Mouse (Mus musculus) spleen, adult 2 months (tissue): ENCODE measurements around the gene Fndc1. TPM values are rescaled to one million over a fixed set of nuclear protein-coding genes. Genes with fewer than 3 reads are reported as not detected.

ENCODE experiments used
- DNase-seq, 2 experiments: peaks; one replicate each; pipeline versions ENCODE4 v3.0.0 to v3.0.0-alpha.2; 2012 to 2021; ENCODE audit warnings: low spot score in 2 of 2, low read depth in 1 of 2
- H3K27ac ChIP-seq: fragments of 200-500 bp; 2 replicates; pipeline ENCODE4 v1.5.1; 2012; ENCODE audit warnings: low read length, inconsistent platforms; ENCODE audit not compliant: insufficient read depth
- H3K27me3 ChIP-seq: fragments of 200-500 bp; 2 replicates; pipeline ENCODE4 v1.6.1; 2012; ENCODE audit warnings: mild to moderate bottlenecking, moderate library complexity, low read length, inconsistent platforms; ENCODE audit not compliant: control insufficient read depth, insufficient read depth
- H3K36me3 ChIP-seq: fragments of 200-500 bp; 2 replicates; pipeline ENCODE4 v1.6.1; 2012; ENCODE audit warnings: mild to moderate bottlenecking, low read length, inconsistent platforms; ENCODE audit not compliant: control insufficient read depth, insufficient read depth
- H3K4me1 ChIP-seq: fragments of 200-500 bp; 2 replicates; pipeline ENCODE4 v1.6.1; 2011; ENCODE audit warnings: inconsistent platforms; ENCODE audit not compliant: control insufficient read depth, insufficient read depth, insufficient read length
- H3K4me3 ChIP-seq: fragments of 200-500 bp; 2 replicates; pipeline ENCODE4 v1.5.1; 2011; ENCODE audit warnings: mild to moderate bottlenecking, inconsistent platforms; ENCODE audit not compliant: insufficient read depth, insufficient read length; ENCODE audit errors: extremely low read depth
- CTCF ChIP-seq: fragments of 200-500 bp; IDR thresholded peaks from 2 replicates; pipeline ENCODE4 v1.5.1; 2011; ENCODE audit warnings: mild to moderate bottlenecking, inconsistent platforms; ENCODE audit not compliant: insufficient read depth, insufficient read length, insufficient replicate concordance; ENCODE audit errors: extremely low read depth
- POLR2A ChIP-seq: fragments of 200-500 bp; IDR thresholded peaks from 2 replicates; pipeline ENCODE4 v1.6.1; 2011; ENCODE audit warnings: low read depth, low read length, inconsistent platforms
- WGBS: fragments of 180-500 bp; shearing (Covaris S2); methylation state at CpG from one replicate; pipeline ENCODE4 v1.1.7; 2018; 5-methylcytosine and 5-hydroxymethylcytosine counted together
- polyA plus RNA-seq: library from polyadenylated mRNA; depleted of rRNA; stranded (reverse); fragments of >200 nt; gene quantifications from 2 replicates; pipeline ENCODE4 v1.2.3, GENCODE M21; 2012

The Fndc1 gene
- polyA plus RNA-seq, 1 experiment = 2.1 TPM

DNA sequence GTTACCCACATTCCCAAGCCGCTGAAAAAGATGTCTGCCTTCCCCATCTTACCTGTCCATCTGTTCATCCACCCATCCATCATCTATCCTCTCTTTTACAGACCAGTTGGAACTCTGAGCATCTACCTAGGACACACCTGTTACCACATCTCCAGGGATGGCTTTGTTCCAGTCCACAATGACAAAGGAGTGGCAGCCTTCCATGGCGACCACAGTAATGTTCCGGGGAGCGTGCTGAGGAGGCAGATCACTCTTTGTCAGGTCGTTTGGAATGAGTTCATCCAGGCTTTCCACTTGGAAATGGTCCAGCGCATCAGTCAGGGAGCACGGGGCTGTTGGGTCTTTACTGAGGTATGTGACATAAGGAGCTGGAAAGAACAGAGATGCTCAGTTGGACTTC lies 73.7 kb downstream of the Fndc1 start:
- 82% methylated on average over 7 of the region's 7 CpGs for WGBS
- Histone ChIP-seq H3K4me1 (no peaks in the 10 kb centered on the region), H3K36me3 (no peaks in the 10 kb centered on the region), H3K27me3 (no peaks in the 10 kb centered on the region), H3K4me3 (no peak overlapping the region), H3K27ac (no peak overlapping the region)
- TF ChIP-seq POLR2A (no peak), CTCF (no peak)
- no peak for DNase-seq

DNA sequence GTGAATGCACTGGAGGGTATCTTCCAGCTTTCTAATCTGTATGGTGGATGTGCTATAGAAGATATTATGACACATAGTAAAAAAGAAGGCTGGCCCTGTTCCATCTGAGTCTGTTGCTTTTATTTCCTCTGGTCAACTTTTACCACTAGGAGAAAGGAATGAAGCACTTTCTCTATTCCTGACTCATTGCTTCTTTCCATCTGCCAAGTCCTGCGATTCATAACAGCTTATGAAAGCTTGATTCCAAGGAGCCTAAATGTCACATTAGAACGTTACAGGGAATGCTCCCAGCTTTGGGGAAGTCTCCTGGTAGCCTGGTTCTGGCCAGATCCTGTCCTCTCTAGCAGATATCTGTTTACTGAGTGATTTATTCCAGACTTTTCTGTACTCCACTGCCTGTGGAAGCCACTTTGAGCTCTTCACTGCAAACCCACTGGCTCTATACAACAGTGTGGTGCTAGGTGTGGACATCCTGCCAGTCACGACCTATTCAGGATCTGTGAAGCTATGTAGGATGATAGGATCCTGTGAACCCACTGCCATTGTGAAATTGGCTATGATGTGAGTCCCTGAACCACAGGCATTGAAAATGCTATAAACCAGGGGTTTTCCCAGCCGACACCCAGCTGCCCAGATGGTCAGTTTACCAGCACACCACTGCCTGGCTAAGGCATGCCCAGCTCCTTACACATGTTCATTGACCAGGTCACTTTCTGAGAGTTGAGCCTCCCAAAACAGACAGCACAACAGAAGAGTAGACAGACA lies 77.9 kb downstream of the Fndc1 start:
- Histone ChIP-seq H3K4me1 (no peaks in the 10 kb centered on the region), H3K27ac (no peak overlapping the region), H3K4me3 (no peak overlapping the region), H3K36me3 (no peaks in the 10 kb centered on the region), H3K27me3 (no peaks in the 10 kb centered on the region)
- DNase-seq = no peak
- TF ChIP-seq POLR2A (no peak), CTCF (no peak)
- 78% methylated on average over 4 of the region's 4 CpGs for WGBS

- TF ChIP-seq CTCF (no peak), POLR2A (no peak)
These were observed 80.3 kb downstream of the Fndc1 start for GRCm38 (mm10) chr17:7746841-7747240.

DNA sequence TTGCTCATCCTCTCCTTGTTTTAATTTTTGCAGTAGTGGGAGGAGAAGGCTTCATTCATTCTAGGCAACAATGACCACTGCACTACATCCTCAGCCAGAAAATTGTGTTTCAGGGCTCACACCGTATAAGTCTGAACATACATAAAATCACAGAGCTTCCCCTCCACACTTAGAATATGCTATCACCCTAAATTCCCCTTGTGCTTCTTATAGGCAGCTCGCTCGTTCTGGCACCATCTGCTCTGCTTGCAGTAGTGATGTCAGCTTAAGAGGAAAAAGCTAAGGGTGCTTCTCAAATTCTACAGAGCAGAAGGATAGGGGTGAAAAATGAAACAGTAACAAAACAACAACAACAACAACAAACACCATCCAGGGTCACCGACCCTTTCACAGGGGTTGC lies 82.1 kb downstream of the Fndc1 start:
- TF ChIP-seq CTCF (no peak), POLR2A (no peak)
- WGBS = 83% methylated on average over 4 of the region's 4 CpGs

More at GRCm38 (mm10) chr17:7746841-7747240, 80.3 kb downstream of the Fndc1 start:
- Histone ChIP-seq H3K27me3 (no peaks in the 10 kb centered on the region), H3K36me3 (no peaks in the 10 kb centered on the region), H3K4me1 (no peaks in the 10 kb centered on the region), H3K27ac (no peak overlapping the region), H3K4me3 (no peak overlapping the region)
- no peak for DNase-seq
- WGBS = 90% methylated on average over 3 of the region's 3 CpGs

DNA sequence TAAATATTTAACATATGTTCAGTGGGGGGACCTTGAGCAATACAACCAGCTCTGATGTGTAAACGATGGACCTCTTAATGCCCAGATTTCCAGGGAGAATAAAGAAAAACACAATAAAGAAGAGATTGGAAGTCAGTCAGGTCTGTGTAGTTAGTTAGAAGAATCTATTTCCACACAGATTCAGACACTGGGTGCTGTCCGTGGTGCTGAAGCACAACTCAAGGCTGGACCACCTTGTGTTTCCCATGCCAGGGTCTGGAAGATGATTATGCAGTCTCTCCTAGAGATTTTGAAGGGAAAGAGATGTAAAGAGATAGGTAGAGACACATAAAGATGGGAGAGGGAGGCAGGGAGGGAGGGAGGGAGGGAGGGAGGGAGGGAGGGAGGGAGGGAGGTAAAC lies 86.1 kb downstream of the Fndc1 start:
- Histone ChIP-seq H3K36me3 (no peaks in the 10 kb centered on the region), H3K4me1 (no peaks in the 10 kb centered on the region), H3K4me3 (no peak overlapping the region), H3K27ac (no peak overlapping the region), H3K27me3 (no peaks in the 10 kb centered on the region)
- TF ChIP-seq CTCF = no peak
- DNase-seq = no peak
- WGBS = 28% methylated on average over 2 of the region's 2 CpGs

More for the DNA sequence above, 82.1 kb downstream of the Fndc1 start:
- H3K4me1 ChIP-seq = no peaks in the 10 kb centered on the region
- no peak overlapping the region for H3K4me3 ChIP-seq
- no peak for DNase-seq
- no peaks in the 10 kb centered on the region for H3K36me3 ChIP-seq
- H3K27ac ChIP-seq = no peak overlapping the region
- H3K27me3 ChIP-seq = no peaks in the 10 kb centered on the region

DNA sequence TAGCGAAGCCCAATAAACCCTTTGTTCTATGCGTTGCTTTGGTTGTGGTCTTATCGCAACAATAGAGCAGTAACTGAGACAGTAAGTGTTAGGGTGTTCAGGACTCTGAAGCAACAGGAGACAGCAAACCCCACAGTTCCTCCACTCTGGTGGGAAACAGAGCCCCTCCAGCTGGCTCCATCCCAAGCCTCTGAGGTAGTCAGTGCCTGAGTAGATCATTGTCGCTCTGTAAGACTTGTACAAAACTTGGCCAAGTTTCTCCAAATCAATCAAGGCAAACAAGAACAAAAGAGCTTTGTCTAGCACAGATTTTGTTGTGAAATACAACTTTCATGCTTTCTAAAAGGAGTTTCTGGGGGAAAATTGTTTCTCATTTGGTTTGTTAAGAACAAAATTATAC lies 104.1 kb downstream of the Fndc1 start:
- 94% methylated on average over 4 of the region's 4 CpGs for WGBS

GRCm38 (mm10) chr17:7718886-7719285 lies 108.2 kb downstream of the Fndc1 start:
- TF ChIP-seq POLR2A = no peak
- TF ChIP-seq CTCF = no peak
- WGBS = 62% methylated on average over 1 of the region's 1 CpGs
- Histone ChIP-seq H3K27me3 (no peaks in the 10 kb centered on the region), H3K36me3 (no peaks in the 10 kb centered on the region), H3K4me3 (no peak overlapping the region), H3K4me1 (no peaks in the 10 kb centered on the region), H3K27ac (no peak overlapping the region)
- no peak for DNase-seq

More for the DNA sequence above, 104.1 kb downstream of the Fndc1 start:
- no peak for DNase-seq
- Histone ChIP-seq H3K27me3 (no peaks in the 10 kb centered on the region), H3K27ac (no peak overlapping the region), H3K4me3 (no peak overlapping the region), H3K4me1 (no peaks in the 10 kb centered on the region), H3K36me3 (no peaks in the 10 kb centered on the region)
- TF ChIP-seq POLR2A = no peak
- TF ChIP-seq CTCF = no peak
